Mouse (Mus musculus) megakaryocyte-erythroid progenitor cell, adult 5-6 weeks (primary cell): ENCODE results near the gene Nlrx1. TPM values are rescaled to one million over a fixed set of nuclear protein-coding genes. Genes with fewer than 3 reads are reported as not detected.

Source experiments
- ATAC-seq: replicated peaks from 2 replicates; pipeline ENCODE4 v1.8.0; 2016; ENCODE audit warnings: mild to moderate bottlenecking, inconsistent platforms; ENCODE audit not compliant: severe bottlenecking, poor library complexity, low FRiP score, low TSS enrichment
- total RNA-seq, 2 experiments: library from RNA; stranded (forward) in 1 of 2; stranded (reverse) in 1 of 2; fragments of 200-1000, 215-1000 nt in 1 of 2; fragments of >200 nt in 1 of 2; fragmentation: Nextera tagmentation in 1 of 2; gene quantifications; 2 replicates each; pipeline ENCODE4 v1.2.3; 2014 to 2017

Nlrx1 gene
- total RNA-seq, 2 experiments from 2014 or later, result 1.3 to 3.1 TPM

- ATAC-seq, result no peak
These were observed 14.8 kb upstream of the Nlrx1 start for GRCm38 (mm10) chr9:44283183-44283582.

GRCm38 (mm10) chr9:44269973-44270372 lies 1.6 kb upstream of the Nlrx1 start:
- ATAC-seq, result no peak

GRCm38 (mm10) chr9:44269077-44269476 lies 678 bp upstream of the Nlrx1 start:
- ATAC-seq, result no peak

DNA sequence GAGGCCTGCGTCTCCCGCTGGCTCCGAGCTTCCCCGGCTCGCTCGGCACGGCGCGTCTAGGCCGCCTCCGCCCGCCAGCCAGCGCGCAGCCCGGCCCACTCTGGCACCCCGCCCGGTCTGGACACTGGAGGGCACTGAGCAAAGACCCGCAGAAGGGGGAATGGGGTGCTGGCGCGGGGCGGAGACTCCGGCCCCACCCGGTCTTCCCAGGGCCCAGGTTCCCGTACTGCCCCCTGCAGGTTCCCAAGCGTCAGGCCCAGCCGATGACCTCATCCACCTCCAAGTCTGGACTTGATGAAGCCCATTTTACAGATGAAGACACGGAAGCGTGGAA lies 405 bp downstream of the Nlrx1 start:
- peak; percentile 85 for ATAC-seq

DNA sequence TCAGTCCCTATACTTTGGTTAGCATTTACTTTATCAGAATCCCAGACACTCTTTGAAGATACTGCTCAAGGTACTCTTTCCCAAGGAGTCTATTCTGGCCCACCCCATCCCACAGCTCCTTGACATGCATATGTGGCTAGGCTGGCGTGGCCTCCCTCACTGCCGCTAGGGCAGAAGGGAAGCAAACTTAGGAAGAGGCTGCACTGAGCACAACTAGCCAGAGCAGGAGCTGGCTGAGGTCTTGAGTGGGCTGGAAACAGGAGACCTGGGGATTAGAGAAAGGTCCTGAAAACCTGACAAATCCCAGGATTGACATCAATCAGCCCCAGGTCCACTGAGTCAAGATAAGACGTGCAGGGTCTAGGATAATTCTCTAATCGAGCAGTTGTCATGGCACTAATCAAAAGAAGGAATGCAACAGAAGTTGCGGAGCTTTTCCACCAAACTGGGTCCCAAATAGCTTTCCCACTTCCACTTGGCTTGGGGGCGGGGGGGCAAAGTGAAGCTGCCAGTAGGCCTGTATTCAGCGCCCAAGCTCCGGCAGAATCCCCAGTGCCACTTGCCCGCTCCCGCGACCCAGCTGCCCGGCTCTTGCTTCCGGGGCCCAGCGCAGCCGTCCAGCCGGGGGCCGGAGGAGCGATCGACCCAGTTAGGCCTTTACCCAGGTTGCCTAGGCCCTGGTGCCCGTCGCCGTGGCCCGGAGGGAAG lies 926 bp downstream of the Nlrx1 start:
- ATAC-seq, result peak; percentile 32; the same call in 1 of the 2 replicates

DNA sequence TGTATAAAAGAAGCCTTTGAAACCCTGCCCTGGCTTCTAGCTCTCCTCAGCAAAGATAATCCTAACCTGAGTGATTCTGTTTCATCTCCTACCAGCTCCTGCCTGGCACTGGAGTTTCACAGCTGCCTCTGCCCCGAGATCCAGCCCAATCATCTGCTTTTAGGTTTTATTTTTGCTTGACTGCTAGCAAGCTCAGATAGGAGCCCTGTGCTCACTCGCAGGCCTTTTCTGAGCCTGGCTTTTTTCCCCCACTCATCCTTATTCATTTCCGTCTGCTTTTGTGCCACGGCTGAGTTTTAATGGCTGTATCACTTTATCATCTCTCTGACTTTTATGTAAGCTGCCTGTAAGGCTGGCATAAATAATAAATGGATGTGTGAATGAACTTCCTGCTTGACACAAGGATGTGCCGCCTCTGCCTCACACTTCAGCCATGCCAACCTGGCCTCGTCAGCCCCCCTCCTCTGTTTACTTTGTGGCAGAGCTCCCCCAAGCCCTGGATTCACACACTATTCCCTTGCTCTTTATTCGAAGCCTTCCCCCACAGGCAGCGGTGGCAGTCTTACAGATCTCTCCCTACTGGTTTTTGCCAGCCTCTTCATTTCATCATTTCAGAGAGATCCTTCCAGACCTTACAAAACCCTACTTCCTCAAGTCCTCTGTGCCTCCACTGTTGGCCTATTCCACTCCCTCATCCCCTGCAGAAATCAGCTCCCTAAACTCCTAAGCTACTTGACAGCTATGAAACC lies 1.7 kb downstream of the Nlrx1 start:
- ATAC-seq, result no peak

DNA sequence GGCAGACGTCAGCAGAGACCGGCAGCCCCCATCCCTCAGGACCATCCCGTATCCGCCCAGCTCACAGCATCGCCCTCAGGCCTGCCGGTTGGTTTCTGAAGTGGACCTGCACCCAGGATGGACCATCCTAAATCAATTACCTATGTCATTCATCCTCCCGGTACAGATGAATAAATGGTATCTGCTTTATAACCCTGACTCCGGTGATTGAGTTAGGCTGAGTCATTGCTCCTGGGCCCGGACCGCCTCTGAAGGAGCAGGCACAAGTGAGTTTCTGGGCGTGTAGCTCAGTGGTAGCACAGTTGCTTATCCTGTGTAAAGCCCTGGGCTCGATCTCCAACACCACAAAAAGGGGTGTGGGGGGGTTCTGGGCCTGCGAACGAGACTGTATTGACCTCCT lies 7.0 kb downstream of the Nlrx1 start:
- no peak for ATAC-seq

- ATAC-seq, result no peak
These were observed 9.4 kb downstream of the Nlrx1 start for GRCm38 (mm10) chr9:44259014-44259413.

GRCm38 (mm10) chr9:44256213-44256612 lies 12.2 kb downstream of the Nlrx1 start:
- no peak for ATAC-seq

- ATAC-seq, result no peak
These were observed 13.3 kb downstream of the Nlrx1 start for GRCm38 (mm10) chr9:44255136-44255521.

- no peak for ATAC-seq
These were observed 13.8 kb downstream of the Nlrx1 start for GRCm38 (mm10) chr9:44254508-44255135.

- ATAC-seq, result no peak
These were observed 15.0 kb downstream of the Nlrx1 start for GRCm38 (mm10) chr9:44253441-44253840.

DNA sequence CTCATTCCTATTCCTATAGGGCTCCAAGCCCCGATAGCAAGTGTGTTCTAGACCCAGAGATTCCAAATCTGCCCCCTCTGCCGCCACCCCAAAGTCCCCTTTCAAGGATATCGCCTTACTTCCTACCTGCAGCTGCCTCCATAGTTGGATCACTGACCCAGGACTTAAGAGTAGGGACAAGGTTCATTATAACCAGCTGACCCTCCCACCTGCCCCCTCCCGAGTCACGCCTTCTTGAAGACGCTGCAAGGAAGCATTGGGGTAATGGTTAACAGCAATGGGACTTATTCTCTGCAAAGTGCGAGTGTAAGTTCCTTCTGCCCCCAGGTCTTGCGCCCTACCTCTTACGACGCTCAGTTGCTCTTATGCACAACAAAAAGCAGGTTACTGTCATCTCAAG lies 17.1 kb downstream of the Nlrx1 start, which contains the start of gene Pdzd3:
Gene Pdzd3 (minus strand): TSS at position 158 of the 400 bp plus-strand sequence.
- no peak for ATAC-seq

- ATAC-seq, result peak; percentile 45
These were observed 18.0 kb downstream of the Nlrx1 start for GRCm38 (mm10) chr9:44250445-44250844.

DNA sequence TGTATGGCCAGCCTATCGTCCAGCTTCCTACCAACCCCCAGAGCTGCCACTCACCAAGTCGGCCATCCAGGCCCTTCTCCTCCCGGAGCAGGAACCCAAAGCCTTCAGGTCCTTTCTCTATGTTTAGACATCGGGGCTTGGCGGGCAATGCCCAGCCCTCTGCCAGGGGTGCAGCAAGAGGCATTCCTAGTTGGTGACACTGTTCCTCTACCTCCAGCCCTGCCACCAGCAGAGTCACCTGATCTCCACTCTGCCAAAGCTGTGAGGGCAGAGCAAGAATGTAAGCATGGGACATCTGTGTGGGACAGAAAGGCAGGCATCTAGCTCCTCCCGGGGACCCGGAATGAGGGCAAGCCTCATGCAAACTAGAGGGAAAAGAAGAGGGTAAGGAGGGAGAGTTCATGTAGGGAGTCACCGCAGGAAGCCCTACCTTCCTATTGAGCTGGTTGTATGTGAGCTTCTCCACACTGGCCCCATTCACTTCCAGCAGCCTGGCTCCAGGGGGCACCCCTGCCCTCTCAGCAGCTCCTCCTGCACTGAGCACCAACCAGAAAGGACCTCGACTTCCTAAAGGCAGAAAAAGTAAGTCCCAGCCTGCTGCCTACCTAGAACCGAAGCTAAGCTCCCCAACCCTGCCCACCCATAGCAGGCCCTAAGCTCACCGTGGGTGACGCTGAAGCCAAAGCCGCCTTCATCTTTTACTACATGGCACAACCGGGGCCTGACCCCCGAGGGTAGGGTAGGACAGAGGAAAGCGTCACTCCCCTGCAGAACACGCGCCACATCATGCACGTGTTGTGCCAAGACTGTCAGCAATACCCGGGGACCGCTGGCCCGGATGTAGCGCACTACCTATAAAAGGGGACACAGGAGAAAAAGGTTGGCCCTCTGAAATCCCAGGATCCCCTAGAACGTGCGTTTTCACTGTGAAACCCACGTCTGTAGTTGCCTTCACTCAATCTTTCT lies 18.9 kb downstream of the Nlrx1 start:
- ATAC-seq, result peak; percentile 73

DNA sequence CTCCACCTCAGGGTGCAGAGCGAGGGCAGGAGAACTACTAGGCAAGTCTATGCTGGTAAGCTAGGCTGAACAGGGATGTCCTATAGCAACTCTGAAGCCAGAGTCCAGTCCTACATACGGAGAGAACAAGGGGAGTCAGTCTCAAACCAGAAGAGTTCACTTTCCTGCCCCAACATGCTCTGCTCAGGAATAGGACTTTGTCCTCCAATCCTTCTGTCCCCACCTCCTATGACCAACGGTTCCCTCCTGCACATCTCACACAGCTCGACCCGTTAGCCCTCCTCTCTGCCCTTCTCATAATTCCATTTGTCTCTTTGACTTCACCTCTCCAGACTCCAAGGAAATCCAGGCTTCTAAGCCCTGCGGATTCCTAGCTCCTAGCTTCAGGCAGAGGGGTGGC lies 20.5 kb downstream of the Nlrx1 start:
- ATAC-seq, result no peak

GRCm38 (mm10) chr9:44243621-44244020 lies 24.8 kb downstream of the Nlrx1 start:
- ATAC-seq, result no peak

DNA sequence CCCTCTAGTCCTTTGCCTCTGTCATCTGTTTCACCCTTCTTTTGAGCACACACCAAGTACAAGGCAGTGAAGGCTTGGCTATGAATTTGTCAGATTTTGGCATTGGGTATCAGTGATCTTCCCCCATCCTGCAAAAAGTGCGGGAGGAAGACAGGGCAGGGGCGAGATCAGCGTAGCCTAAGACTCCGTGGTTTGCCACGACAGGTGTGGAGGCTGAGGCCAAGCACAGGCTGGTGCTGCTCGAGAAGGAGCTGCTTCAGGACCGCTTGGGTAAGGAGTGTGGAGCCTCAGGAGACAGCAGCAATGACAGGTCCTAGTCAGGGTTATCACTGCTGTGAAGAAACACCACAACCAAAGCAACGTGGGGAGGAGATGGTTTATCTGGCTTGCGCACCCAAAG lies 27.0 kb downstream of the Nlrx1 start:
- 0 out of 2 replicates have a peak, but pooled peaks have one; percentile 35 for ATAC-seq

GRCm38 (mm10) chr9:44240911-44241310 lies 27.5 kb downstream of the Nlrx1 start:
- no peak for ATAC-seq
